Mouse (Mus musculus) layer of hippocampus, adult 2 months (tissue): ENCODE measurements around the gene Cenpf. TPM values are rescaled to one million over a fixed set of nuclear protein-coding genes. Genes with fewer than 3 reads are reported as not detected.
A peak's percentile ranks its signal among the peaks of the same experiment; 100 is the strongest.

Experiments
- DNase-seq, 2 experiments: peaks; one replicate each; pipeline ENCODE4 v3.0.0; 2022; ENCODE audit warnings: low spot score in 2 of 2
- H3K27ac ChIP-seq: fragments of 200-600 bp; 2 replicates; pipeline ENCODE4 v1.8.1; 2022
- H3K4me3 ChIP-seq: fragments of 200-600 bp; 2 replicates; pipeline ENCODE4 v1.8.1; 2022; ENCODE audit warnings: mild to moderate bottlenecking
- CTCF ChIP-seq: fragments of 200-600 bp; conservative IDR thresholded peaks from 2 replicates; pipeline ENCODE4 v1.8.1; 2022; ENCODE audit warnings: antibody characterized with exemption, mild to moderate bottlenecking, moderate library complexity
- total RNA-seq, 2 experiments: library from RNA; stranded (reverse); gene quantifications; 2 replicates each; pipeline ENCODE4 v1.2.3; 2021

Gene Cenpf
- total RNA-seq, 2 experiments from 2014 or later = 1.1 to 1.4 TPM

GRCm38 (mm10) chr1:189686025-189686424 lies 1.9 kb downstream of the Cenpf start:
- no peak for TF ChIP-seq CTCF
- Histone ChIP-seq H3K4me3 (no peak overlapping the region), H3K27ac (no peak overlapping the region)
- DNase-seq = no peak

- H3K27ac ChIP-seq = no peak overlapping the region
- no peak for DNase-seq
- no peak for TF ChIP-seq CTCF
- H3K4me3 ChIP-seq = no peak overlapping the region
Observed at GRCm38 (mm10) chr1:189684786-189685415, 3.0 kb downstream of the Cenpf start.

GRCm38 (mm10) chr1:189679555-189679954 lies 8.3 kb downstream of the Cenpf start:
- TF ChIP-seq CTCF = no peak
- Histone ChIP-seq H3K4me3 (no peak overlapping the region), H3K27ac (peak overlapping the region; percentile 52; the same call in 1 of the 2 replicates)
- no peak for DNase-seq

- H3K4me3 ChIP-seq = no peak overlapping the region
- no peak overlapping the region for H3K27ac ChIP-seq
- TF ChIP-seq CTCF = no peak
- DNase-seq = no peak
Observed at GRCm38 (mm10) chr1:189675953-189676352, 11.9 kb downstream of the Cenpf start.

GRCm38 (mm10) chr1:189675421-189675820 lies 12.5 kb downstream of the Cenpf start:
- peak; percentile 23 to 63 for DNase-seq
- H3K27ac ChIP-seq = no peak overlapping the region
- no peak overlapping the region for H3K4me3 ChIP-seq
- TF ChIP-seq CTCF = peak; percentile 91

- DNase-seq = no peak
Observed at GRCm38 (mm10) chr1:189665966-189666365, 21.9 kb downstream of the Cenpf start.

GRCm38 (mm10) chr1:189664873-189665144 lies 23.1 kb downstream of the Cenpf start:
- H3K4me3 ChIP-seq = no peak overlapping the region
- no peak for DNase-seq
- TF ChIP-seq CTCF = no peak
- no peak overlapping the region for H3K27ac ChIP-seq

More at GRCm38 (mm10) chr1:189665966-189666365, 21.9 kb downstream of the Cenpf start:
- H3K27ac ChIP-seq = no peak overlapping the region
- no peak overlapping the region for H3K4me3 ChIP-seq
- TF ChIP-seq CTCF = no peak

- no peak overlapping the region for H3K4me3 ChIP-seq
- DNase-seq = no peak
- no peak for TF ChIP-seq CTCF
- no peak overlapping the region for H3K27ac ChIP-seq
Observed at GRCm38 (mm10) chr1:189664061-189664872, 23.6 kb downstream of the Cenpf start.

GRCm38 (mm10) chr1:189663437-189663836 lies 24.4 kb downstream of the Cenpf start:
- H3K27ac ChIP-seq = no peak overlapping the region
- 0 out of 2 replicates have a peak, but pooled peaks have one; percentile 12 for TF ChIP-seq CTCF
- H3K4me3 ChIP-seq = no peak overlapping the region
- peak; percentile 50 to 82 for DNase-seq

GRCm38 (mm10) chr1:189661856-189662255 lies 26.0 kb downstream of the Cenpf start:
- Histone ChIP-seq H3K27ac (no peak overlapping the region), H3K4me3 (no peak overlapping the region)
- peak; percentile 79 for TF ChIP-seq CTCF
- DNase-seq = no peak

GRCm38 (mm10) chr1:189657406-189657805 lies 30.5 kb downstream of the Cenpf start:
- TF ChIP-seq CTCF = no peak
- Histone ChIP-seq H3K4me3 (no peak overlapping the region), H3K27ac (no peak overlapping the region)
- no peak for DNase-seq

- DNase-seq = no peak
- H3K4me3 ChIP-seq = no peak overlapping the region
- H3K27ac ChIP-seq = no peak overlapping the region
- no peak for TF ChIP-seq CTCF
Observed at GRCm38 (mm10) chr1:189653746-189654145, 34.1 kb downstream of the Cenpf start.

GRCm38 (mm10) chr1:189646597-189646996 lies 41.3 kb downstream of the Cenpf start:
- no peak for DNase-seq
- peak; percentile 61 for TF ChIP-seq CTCF
- Histone ChIP-seq H3K4me3 (no peak overlapping the region), H3K27ac (no peak overlapping the region)

- Histone ChIP-seq H3K4me3 (no peak overlapping the region), H3K27ac (peak overlapping the region; percentile 75; the same call in 1 of the 2 replicates)
- peak; percentile 45 to 60 for DNase-seq
- peak; percentile 68 for TF ChIP-seq CTCF
Observed at GRCm38 (mm10) chr1:189645371-189645770, 42.5 kb downstream of the Cenpf start.
